Mouse (Mus musculus) natural killer cell, adult 2 months (primary cell): ENCODE results near the gene Lrig1.

ENCODE experiments used
- DNase-seq, 2 experiments: peaks; one replicate each; pipeline ENCODE4 v3.0.0; 2022; ENCODE audit warnings: low spot score in 2 of 2

Lrig1 gene

GRCm38 (mm10) chr6:94676300-94676699 lies 23.7 kb downstream of the Lrig1 start:
- no peak for DNase-seq

- no peak for DNase-seq
Measured at GRCm38 (mm10) chr6:94672426-94672825, 27.5 kb downstream of the Lrig1 start.

GRCm38 (mm10) chr6:94669370-94669769 lies 30.6 kb downstream of the Lrig1 start:
- DNase-seq = no peak

- no peak for DNase-seq
Measured at GRCm38 (mm10) chr6:94668204-94668863, 31.6 kb downstream of the Lrig1 start.

GRCm38 (mm10) chr6:94667131-94667530 lies 32.8 kb downstream of the Lrig1 start:
- DNase-seq = no peak

GRCm38 (mm10) chr6:94666432-94667119 lies 33.4 kb downstream of the Lrig1 start:
- DNase-seq = no peak

GRCm38 (mm10) chr6:94665677-94666076 lies 34.3 kb downstream of the Lrig1 start:
- no peak for DNase-seq

- no peak for DNase-seq
Measured at GRCm38 (mm10) chr6:94665248-94665647, 34.7 kb downstream of the Lrig1 start.

- DNase-seq = no peak
Measured at GRCm38 (mm10) chr6:94664000-94664399, 36.0 kb downstream of the Lrig1 start.

GRCm38 (mm10) chr6:94661923-94662322 lies 38.0 kb downstream of the Lrig1 start:
- DNase-seq = no peak

- DNase-seq = no peak
Measured at GRCm38 (mm10) chr6:94661321-94661720, 38.6 kb downstream of the Lrig1 start.

- DNase-seq = no peak
Measured at GRCm38 (mm10) chr6:94659886-94660333, 40.0 kb downstream of the Lrig1 start.

- no peak for DNase-seq
Measured at GRCm38 (mm10) chr6:94658136-94658480, 41.9 kb downstream of the Lrig1 start.

- no peak for DNase-seq
Measured at GRCm38 (mm10) chr6:94657204-94658135, 42.5 kb downstream of the Lrig1 start.

- DNase-seq = no peak
Measured at GRCm38 (mm10) chr6:94655818-94656478, 44.0 kb downstream of the Lrig1 start.

GRCm38 (mm10) chr6:94653388-94654316 lies 46.3 kb downstream of the Lrig1 start:
- DNase-seq = no peak

GRCm38 (mm10) chr6:94652659-94653213 lies 47.2 kb downstream of the Lrig1 start:
- DNase-seq = no peak

GRCm38 (mm10) chr6:94651541-94651940 lies 48.4 kb downstream of the Lrig1 start:
- DNase-seq = no peak

GRCm38 (mm10) chr6:94649637-94650036 lies 50.3 kb downstream of the Lrig1 start:
- no peak for DNase-seq

GRCm38 (mm10) chr6:94648496-94648895 lies 51.5 kb downstream of the Lrig1 start:
- DNase-seq = no peak
